10 mouse cellular contexts compared by ENCODE assay signal in the genomic region with DNA sequence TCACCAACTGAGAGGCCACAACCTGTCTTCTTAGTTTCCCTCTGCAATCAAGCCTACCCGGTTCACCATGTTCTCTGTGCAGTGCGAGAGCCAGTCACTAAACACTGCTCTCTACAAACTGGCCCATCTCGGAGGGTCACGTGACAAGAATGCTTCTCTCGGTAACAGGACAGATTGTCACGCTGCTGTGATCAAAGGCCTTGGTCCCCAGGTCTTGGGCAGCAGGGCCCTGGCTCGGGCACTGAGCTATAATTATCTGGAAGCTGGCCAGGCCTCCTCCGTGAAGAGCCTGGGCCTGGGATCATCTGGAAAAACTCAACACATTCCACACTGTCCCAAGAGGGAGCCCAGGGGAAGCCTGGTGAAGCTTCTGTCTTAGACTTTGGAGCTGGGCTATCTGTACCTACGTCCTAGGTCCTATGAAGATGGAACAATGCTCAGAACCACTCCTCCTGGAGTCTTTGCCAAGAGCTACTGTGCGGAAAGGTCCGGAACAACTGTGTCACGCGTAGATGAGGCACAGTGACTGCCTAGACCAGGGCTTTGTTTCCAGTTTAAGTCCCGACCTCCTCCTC. TPM values are rescaled to one million over a fixed set of nuclear protein-coding genes. Genes with fewer than 3 reads are reported as not detected.
DNase-seq lines count a peak whose midpoint lies in the region; ATAC-seq and TF ChIP-seq lines count a peak whose summit lies in the region.
"Had no signal": no experiment of that assay in that cellular context is flagged by ENCODE, and none has a peak within 500 bp of the region (broad histone marks: within the 10 kb centered on the region; RNA-seq: fewer than 3 reads in every experiment).

No protein-coding gene starts in this region.

- TF ChIP-seq POLR2A in CH12.LX (IDR thresholded peaks at IDR 0.05; ENCODE audit: low read depth, low read length) = peak; percentile 56

- peak overlapping the region; percentile 97 for H3K27ac ChIP-seq in CH12.LX (ENCODE audit: insufficient read depth, low read depth)
- H3K27ac ChIP-seq in embryonic facial prominence, embryonic 10.5 days (replicated peaks) = peak overlapping the region; percentile 77
- peak overlapping the region; percentile 68 for H3K27ac ChIP-seq in hindbrain, embryonic 12.5 days
- H3K27ac ChIP-seq in limb, embryonic 15.5 days = peak overlapping the region; percentile 83
- H3K27ac ChIP-seq: macrophage had no signal

- H3K36me3 ChIP-seq in CH12.LX (replicated peaks in 1 of 2; ENCODE audit: control insufficient read depth in 1 of 2, insufficient read depth in 1 of 2, low read length in 1 of 2) = no peaks in the 10 kb centered on the region
- H3K36me3 ChIP-seq in embryonic facial prominence, embryonic 10.5 days (replicated peaks) = no peaks in the 10 kb centered on the region
- no peaks in the 10 kb centered on the region for H3K36me3 ChIP-seq in hindbrain, embryonic 12.5 days
- H3K36me3 ChIP-seq in limb, embryonic 15.5 days = no peaks in the 10 kb centered on the region

- H3K9ac ChIP-seq in CH12.LX (ENCODE audit: insufficient read depth, low read depth) = peak overlapping the region; percentile 75
- 0 out of 2 replicates have a peak overlapping the region, but pooled peaks have one; percentile 2 for H3K9ac ChIP-seq in hindbrain, embryonic 12.5 days
- no peak overlapping the region for H3K9ac ChIP-seq in limb, embryonic 15.5 days

- TF ChIP-seq CTCF in CH12.LX (conservative IDR thresholded peaks at IDR 0.05 in 1 of 2, IDR thresholded peaks at IDR 0.05 in 1 of 2; ENCODE audit: low read depth in 2 of 2, low read length in 2 of 2) = no peak

- TF ChIP-seq EP300 in CH12.LX (IDR thresholded peaks at IDR 0.05; ENCODE audit: low read length) = no peak

- peak; percentile 29 for DNase-seq in gastrocnemius, adult 18-20 months (ENCODE audit: low spot score)
- DNase-seq in gastrocnemius, adult 8-10 months (ENCODE audit: low spot score in 2 of 2) = no peak
- peak; percentile 76 for DNase-seq in CH12.LX (ENCODE audit: extremely low read depth)
- peak; percentile 59 for DNase-seq in embryonic facial prominence, embryonic 10.5 days (ENCODE audit: low spot score)
- no peak for DNase-seq in spleen, postnatal 14 days (ENCODE audit: low spot score in 2 of 2)
- DNase-seq in urinary bladder, postnatal 14 days (ENCODE audit: low spot score) = no peak

- no peaks in the 10 kb centered on the region; the same call in 1 of the 2 replicates for H3K79me2 ChIP-seq in CH12.LX (replicated peaks; ENCODE audit: control insufficient read depth, extremely low read depth, insufficient read depth, poor library complexity, severe bottlenecking)

- H3K4me1 ChIP-seq in CH12.LX (ENCODE audit: control insufficient read depth in 1 of 2, insufficient read depth in 2 of 2) = peaks cover 46 to 78% of the 10 kb centered on the region in 2 experiments
- H3K4me1 ChIP-seq in embryonic facial prominence, embryonic 10.5 days = peaks cover 68% of the 10 kb centered on the region
- H3K4me1 ChIP-seq in hindbrain, embryonic 12.5 days = peaks cover 45% of the 10 kb centered on the region
- H3K4me1 ChIP-seq in limb, embryonic 15.5 days = peaks cover 45% of the 10 kb centered on the region

- dilution Hi-C loops in CH12.LX (cut with MboI; ENCODE audit: extremely low pct_ligation_motif_present, extremely low pct_unique_long_range_greater_than_20kb, low sequenced_read_pairs) = no loop called here

- H3K4me2 ChIP-seq in CH12.LX (ENCODE audit: insufficient read depth, low read depth, poor library complexity, severe bottlenecking) = peak overlapping the region; percentile 62
- H3K4me2 ChIP-seq in hindbrain, embryonic 12.5 days (replicated peaks) = no peak overlapping the region
- no peak overlapping the region for H3K4me2 ChIP-seq in limb, embryonic 15.5 days

- 51% methylated on average over 14 of the region's 14 CpGs for WGBS in embryonic facial prominence, embryonic 10.5 days
- 46% methylated on average over 14 of the region's 14 CpGs for WGBS in hindbrain, embryonic 12.5 days
- WGBS in limb, embryonic 15.5 days = 29% methylated on average over 14 of the region's 14 CpGs

- no peak; the same call in 1 of the 2 replicates for TF ChIP-seq RAD21 in CH12.LX (IDR thresholded peaks at IDR 0.05; ENCODE audit: low read depth, low read length)

- H3K27me3 ChIP-seq in CH12.LX (replicated peaks) = no peaks in the 10 kb centered on the region
- no peaks in the 10 kb centered on the region; the same call in 1 of the 2 replicates for H3K27me3 ChIP-seq in embryonic facial prominence, embryonic 10.5 days (replicated peaks; ENCODE audit: low read depth, poor library complexity, severe bottlenecking)
- H3K27me3 ChIP-seq in hindbrain, embryonic 12.5 days = no peaks in the 10 kb centered on the region
- H3K27me3 ChIP-seq in limb, embryonic 15.5 days = no peaks in the 10 kb centered on the region

- H3K9me3 ChIP-seq in CH12.LX (replicated peaks; ENCODE audit: low read length) = no peaks in the 10 kb centered on the region
- H3K9me3 ChIP-seq in embryonic facial prominence, embryonic 10.5 days = no peaks in the 10 kb centered on the region
- no peaks in the 10 kb centered on the region for H3K9me3 ChIP-seq in hindbrain, embryonic 12.5 days (replicated peaks)
- H3K9me3 ChIP-seq in limb, embryonic 15.5 days = no peaks in the 10 kb centered on the region

- H3K4me3 ChIP-seq in CH12.LX (replicated peaks in 1 of 3; ENCODE audit: low read depth in 2 of 3, low read length in 2 of 3, poor library complexity in 1 of 3) = peak overlapping the region in 1 of 3 experiments; percentile 1
- no peak overlapping the region for H3K4me3 ChIP-seq in embryonic facial prominence, embryonic 10.5 days
- H3K4me3 ChIP-seq in hindbrain, embryonic 12.5 days = no peak overlapping the region
- H3K4me3 ChIP-seq in limb, embryonic 15.5 days = no peak overlapping the region
- H3K4me3 ChIP-seq: erythroblast, embryonic 14.5 days had no signal

- ATAC-seq in hindbrain, embryonic 12.5 days (ENCODE audit: low FRiP score) = no peak
- no peak for ATAC-seq in limb, embryonic 15.5 days (ENCODE audit: insufficient number of reproducible peaks, low FRiP score, low TSS enrichment, low read depth)

- in situ Hi-C loops in CH12.LX (cut with MboI; ENCODE audit: low pct_ligation_motif_present, low pct_unique_long_range_greater_than_20kb, low sequenced_read_pairs) = loop anchor here (5.0 kb wide), 1 partner anchor 67 kb away; no protein-coding TSS in a partner anchor

TF ChIP-seq in CH12.LX, 34 proteins besides CTCF, POLR2A, EP300 and RAD21 (continues in another document):
- TF ChIP-seq RCOR1 (conservative IDR thresholded peaks at IDR 0.05; ENCODE audit: low read depth, low read length) (no peak), PAX5 (IDR thresholded peaks at IDR 0.05; ENCODE audit: low read length) (no peak), MYC (IDR thresholded peaks at IDR 0.05; ENCODE audit: low read depth, low read length) (no peak), MXI1 (IDR thresholded peaks at IDR 0.05; ENCODE audit: low read depth, low read length) (no peak), NELFE (IDR thresholded peaks at IDR 0.05; ENCODE audit: low read depth, low read length) (peak; percentile 62), USF1 (IDR thresholded peaks at IDR 0.05; ENCODE audit: low read depth, low read length) (peak; percentile 95), JUND (conservative IDR thresholded peaks at IDR 0.05; ENCODE audit: low read depth, low read length) (no peak), USF2 (conservative IDR thresholded peaks at IDR 0.05; ENCODE audit: low read depth, low read length) (peak; percentile 96), TCF12 (IDR thresholded peaks at IDR 0.05; ENCODE audit: low read depth, low read length) (peak; percentile 45; the same call in 1 of the 2 replicates), MAFK (IDR thresholded peaks at IDR 0.05; ENCODE audit: insufficient replicate concordance, low read length) (no peak), TBP (conservative IDR thresholded peaks at IDR 0.05; ENCODE audit: low read depth, low read length) (peak; percentile 57; the same call in 1 of the 2 replicates), IRF4 (IDR thresholded peaks at IDR 0.05; ENCODE audit: low read depth, low read length) (no peak; the same call in 1 of the 2 replicates), ZNF384 (IDR thresholded peaks at IDR 0.05; ENCODE audit: low read depth, low read length) (no peak), CHD2 (IDR thresholded peaks at IDR 0.05; ENCODE audit: low read length) (no peak), GABPA (IDR thresholded peaks at IDR 0.05; ENCODE audit: insufficient replicate concordance, low read depth, low read length) (no peak), JUN (IDR thresholded peaks at IDR 0.05; ENCODE audit: insufficient read depth, low read depth, low read length) (no peak), ELF1 (IDR thresholded peaks at IDR 0.05; ENCODE audit: low read depth, low read length) (no peak), ZMIZ1 (IDR thresholded peaks at IDR 0.05; ENCODE audit: low read depth, low read length) (no peak), HCFC1 (IDR thresholded peaks at IDR 0.05; ENCODE audit: low read depth, low read length) (no peak), E2F4 (IDR thresholded peaks at IDR 0.05; ENCODE audit: insufficient replicate concordance, low read depth, low read length) (no peak), ZKSCAN1 (IDR thresholded peaks at IDR 0.05; ENCODE audit: borderline replicate concordance, low read depth, low read length) (no peak), SMC3 (IDR thresholded peaks at IDR 0.05; ENCODE audit: low read depth, low read length) (no peak), ZC3H11A (IDR thresholded peaks at IDR 0.05; ENCODE audit: low read depth, low read length) (no peak), MEF2A (IDR thresholded peaks at IDR 0.05; ENCODE audit: borderline replicate concordance, low read depth, low read length) (peak; percentile 52), SIN3A (IDR thresholded peaks at IDR 0.05; ENCODE audit: low read length) (no peak; the same call in 1 of the 2 replicates), NRF1 (IDR thresholded peaks at IDR 0.05; ENCODE audit: low read depth, low read length) (no peak), BHLHE40 (IDR thresholded peaks at IDR 0.05; ENCODE audit: low read depth, low read length) (peak; percentile 96), POLR2AphosphoS2 (IDR thresholded peaks at IDR 0.05; ENCODE audit: low read depth, low read length) (no peak)

RNA-seq across cellular contexts. Expression of gene Srp9, which starts 35.6 kb away (rescaled TPM):
- total RNA-seq in gastrocnemius, adult 18-20 months (2021) = 10 to 100 TPM; 43.1 to 44.7 TPM
- 10 to 100 TPM; 41.5 to 49.1 (median 45.6) TPM for total RNA-seq in gastrocnemius, adult 8-10 months (2022)
- total RNA-seq in CH12.LX (2012; rRNA removed) = 135 and 154 TPM in 2 replicates
- 221 and 235 TPM in 2 replicates for total RNA-seq in CH12.LX (2014; rRNA removed)
- 138 and 153 TPM in 2 replicates for polyA plus RNA-seq in CH12.LX (2012; ENCODE audit: insufficient read length, low read depth)
- polyA plus RNA-seq in embryonic facial prominence, embryonic 10.5 days (2016; fragmentation: Nextera tagmentation; extraction: Ambion mirVana) = 159 and 166 TPM in 2 replicates
- 158 and 167 TPM in 2 replicates for polyA plus RNA-seq in hindbrain, embryonic 12.5 days (2016; fragmentation: Nextera tagmentation; extraction: Ambion mirVana)
- 155 and 163 TPM in 2 replicates for polyA plus RNA-seq in limb, embryonic 15.5 days (2015; fragmentation: Nextera tagmentation; extraction: Ambion mirVana)

Comparison
In these comparisons a context has a peak if more than half of its experiments do, and no peak if none do; other contexts are left out.
1. DNase-seq: peak in gastrocnemius, adult 18-20 months (single experiment), CH12.LX (single experiment) and embryonic facial prominence, embryonic 10.5 days (single experiment); none in gastrocnemius, adult 8-10 months (0 of 2), spleen, postnatal 14 days (0 of 2) and urinary bladder, postnatal 14 days (single experiment).
2. Peak in every context shown above with its lines, with median percentiles within 50 percentile points of each other: H3K27ac ChIP-seq.